Mouse (Mus musculus): Measurements from ENCODE around the gene Kcnd1. TPM values are rescaled to one million over a fixed set of nuclear protein-coding genes. Genes with fewer than 3 reads are reported as not detected.

Kcnd1 gene
- polyA plus RNA-seq, 2 experiments, result 1.7 to 4.1 TPM

DNA sequence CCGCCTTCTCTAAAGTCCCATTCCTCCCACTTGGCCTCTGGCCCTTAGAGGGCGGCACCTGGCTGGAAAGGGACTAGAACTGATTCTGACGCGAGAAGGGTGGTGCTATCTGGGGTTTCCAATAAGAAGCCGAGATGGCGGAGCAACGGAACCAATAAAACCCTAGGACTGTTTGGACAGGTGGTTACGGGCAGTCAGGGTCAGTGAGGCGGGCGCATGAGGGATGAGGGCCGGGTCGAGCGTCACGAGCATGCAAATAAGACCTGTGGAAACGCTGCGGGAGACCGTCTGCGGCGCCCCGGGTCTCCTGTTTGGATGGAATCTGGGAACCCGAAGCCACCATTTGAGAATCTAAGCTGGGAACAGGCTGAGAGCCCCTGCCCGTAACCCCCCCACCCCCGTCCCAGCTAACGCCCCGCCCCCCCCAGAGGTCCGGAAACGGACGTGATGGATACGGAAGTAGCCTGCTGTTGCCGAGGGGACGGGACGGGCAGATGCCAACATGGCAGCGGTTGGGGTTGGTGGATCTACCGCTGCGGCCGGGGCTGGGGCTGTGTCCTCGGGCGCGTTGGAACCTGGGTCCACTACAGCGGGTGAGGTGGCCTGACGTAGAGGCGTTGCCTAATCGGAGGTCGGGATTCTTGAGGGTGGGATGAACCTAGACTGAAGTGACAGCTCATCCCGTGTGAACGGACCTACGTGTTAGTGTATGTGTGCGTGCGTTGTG, 61.9 kb downstream of the Kcnd1 start, which contains the start of gene Slc35a2:
Slc35a2 (plus strand) TSS at position 188 of the 727 bp plus-strand sequence.
- TF ChIP-seq POLR2A (IDR thresholded peaks at IDR 0.05; ENCODE audit: borderline replicate concordance, extremely low read depth, insufficient read depth, insufficient read length), result peak; percentile 44; the same call in 1 of the 2 replicates
- WGBS, result 20% methylated on average over 41 of the region's 49 CpGs
- H3K9ac ChIP-seq (ENCODE audit: low read depth, low read length, severe bottlenecking), result peak within 1 kb of the TSS; percentile 49

More for the DNA sequence above, 61.9 kb downstream of the Kcnd1 start, which contains the start of gene Slc35a2:
- DNase-seq (ENCODE audit: low spot score), result peak; percentile 84
- ATAC-seq (ENCODE audit: low FRiP score, low read depth), result peak; percentile 91
- peak within 1 kb of the TSS; percentile 63 for H3K27ac ChIP-seq (replicated peaks; ENCODE audit: low read depth, low read length)
- no peaks in the 10 kb centered on the region for H3K9me3 ChIP-seq (ENCODE audit: control insufficient read depth, low read length)
- peak within 1 kb of the TSS; percentile 46 for H3K4me2 ChIP-seq (replicated peaks; ENCODE audit: low read depth, low read length, severe bottlenecking)
- H3K36me3 ChIP-seq (ENCODE audit: control insufficient read depth, insufficient read depth, low read length), result no peaks in the 10 kb centered on the region
- no peaks in the 10 kb centered on the region for H3K4me1 ChIP-seq (ENCODE audit: control insufficient read depth, insufficient read depth, low read length)
- peak within 1 kb of the TSS; percentile 53 for H3K4me3 ChIP-seq (replicated peaks; ENCODE audit: low read length)
- no peaks in the 10 kb centered on the region for H3K27me3 ChIP-seq (ENCODE audit: control insufficient read depth, insufficient read depth, low read length)

MicroRNAs within 50 kb of the gene (microRNA counts, 519-probe panel; counts per million panel counts)
- 2,502 counts per million, percentile 42 among the panel's probes with 10 or more counts for microRNA mmu-miR-1198

Small RNA genes lying within 50 kb of the gene (microRNA-seq; reads per million reads assigned to microRNA genes)
- 18.8 reads per million, percentile 29 among the genes with 10 or more reads in this experiment for gene Mir1198

Other genes starting within 250 kb of the Kcnd1 start
- gene Foxp3, start 248.6 kb upstream of the Kcnd1 start, polyA plus RNA-seq (2012; rRNA removed), result 0.03 and 0.04 TPM in 2 replicates
- not detected in 2 replicates for gene Foxp3, start 248.6 kb upstream of the Kcnd1 start, polyA plus RNA-seq (2014; fragmentation: Nextera tagmentation; extraction: Ambion mirVana)
- gene Ppp1r3f, start 248.0 kb upstream of the Kcnd1 start, polyA plus RNA-seq (2012; rRNA removed), result 6.0 and 6.4 TPM in 2 replicates
- gene Ppp1r3f, start 248.0 kb upstream of the Kcnd1 start, polyA plus RNA-seq (2014; fragmentation: Nextera tagmentation; extraction: Ambion mirVana), result 1.4 and 1.5 TPM in 2 replicates
- gene Ccdc22, start 216.8 kb upstream of the Kcnd1 start, polyA plus RNA-seq (2012; rRNA removed), result 23.5 and 26.8 TPM in 2 replicates
- gene Ccdc22, start 216.8 kb upstream of the Kcnd1 start, polyA plus RNA-seq (2014; fragmentation: Nextera tagmentation; extraction: Ambion mirVana), result 27.1 and 27.2 TPM in 2 replicates
- gene Cacna1f, start 215.2 kb upstream of the Kcnd1 start, polyA plus RNA-seq (2012; rRNA removed), result 0.04 TPM in 1 of 2 replicates, not detected in the other
- gene Cacna1f, start 215.2 kb upstream of the Kcnd1 start, polyA plus RNA-seq (2014; fragmentation: Nextera tagmentation; extraction: Ambion mirVana), result 0.04 TPM in 2 replicates
- gene Syp, start 183.8 kb upstream of the Kcnd1 start, polyA plus RNA-seq (2012; rRNA removed), result 2.0 and 2.1 TPM in 2 replicates
- gene Syp, start 183.8 kb upstream of the Kcnd1 start, polyA plus RNA-seq (2014; fragmentation: Nextera tagmentation; extraction: Ambion mirVana), result 0.51 and 0.72 TPM in 2 replicates
- gene Prickle3, start 165.0 kb upstream of the Kcnd1 start, polyA plus RNA-seq (2012; rRNA removed), result 23.4 and 27.5 TPM in 2 replicates
- 9.5 and 13.8 TPM in 2 replicates for gene Prickle3, start 165.0 kb upstream of the Kcnd1 start, polyA plus RNA-seq (2014; fragmentation: Nextera tagmentation; extraction: Ambion mirVana)
- gene Plp2, start 150.9 kb upstream of the Kcnd1 start, polyA plus RNA-seq (2012; rRNA removed), result 196 and 259 TPM in 2 replicates
- 190 and 201 TPM in 2 replicates for gene Plp2, start 150.9 kb upstream of the Kcnd1 start, polyA plus RNA-seq (2014; fragmentation: Nextera tagmentation; extraction: Ambion mirVana)
- gene Magix, start 141.0 kb upstream of the Kcnd1 start, polyA plus RNA-seq (2012; rRNA removed), result 0.38 and 0.55 TPM in 2 replicates
- 0.73 and 0.87 TPM in 2 replicates for gene Magix, start 141.0 kb upstream of the Kcnd1 start, polyA plus RNA-seq (2014; fragmentation: Nextera tagmentation; extraction: Ambion mirVana)
- 20.5 and 28.9 TPM in 2 replicates for gene Gpkow, start 125.2 kb upstream of the Kcnd1 start, polyA plus RNA-seq (2012; rRNA removed)
- 37.8 and 43.9 TPM in 2 replicates for gene Gpkow, start 125.2 kb upstream of the Kcnd1 start, polyA plus RNA-seq (2014; fragmentation: Nextera tagmentation; extraction: Ambion mirVana)
- gene Wdr45, start 108.0 kb upstream of the Kcnd1 start, polyA plus RNA-seq (2012; rRNA removed), result 48.6 and 56.5 TPM in 2 replicates
- 20.4 and 25.3 TPM in 2 replicates for gene Wdr45, start 108.0 kb upstream of the Kcnd1 start, polyA plus RNA-seq (2014; fragmentation: Nextera tagmentation; extraction: Ambion mirVana)
- gene Gm45208, start 100.0 kb upstream of the Kcnd1 start, polyA plus RNA-seq (2012; rRNA removed), result 0.50 and 0.85 TPM in 2 replicates
- 0.43 and 0.48 TPM in 2 replicates for gene Gm45208, start 100.0 kb upstream of the Kcnd1 start, polyA plus RNA-seq (2014; fragmentation: Nextera tagmentation; extraction: Ambion mirVana)
- gene Praf2, start 93.8 kb upstream of the Kcnd1 start, polyA plus RNA-seq (2012; rRNA removed), result 83.7 and 91.1 TPM in 2 replicates
- gene Praf2, start 93.8 kb upstream of the Kcnd1 start, polyA plus RNA-seq (2014; fragmentation: Nextera tagmentation; extraction: Ambion mirVana), result 89.4 and 92.0 TPM in 2 replicates
- 25.7 and 38.6 TPM in 2 replicates for gene Ccdc120, start 71.4 kb upstream of the Kcnd1 start, polyA plus RNA-seq (2012; rRNA removed)
- 14.9 and 16.0 TPM in 2 replicates for gene Ccdc120, start 71.4 kb upstream of the Kcnd1 start, polyA plus RNA-seq (2014; fragmentation: Nextera tagmentation; extraction: Ambion mirVana)
- gene Tfe3, start 59.7 kb upstream of the Kcnd1 start, polyA plus RNA-seq (2012; rRNA removed), result 24.4 and 25.3 TPM in 2 replicates
- gene Tfe3, start 59.7 kb upstream of the Kcnd1 start, polyA plus RNA-seq (2014; fragmentation: Nextera tagmentation; extraction: Ambion mirVana), result 22.1 and 22.2 TPM in 2 replicates
- gene Gripap1, start 32.5 kb upstream of the Kcnd1 start, polyA plus RNA-seq (2012; rRNA removed), result 60.2 and 63.0 TPM in 2 replicates
- gene Gripap1, start 32.5 kb upstream of the Kcnd1 start, polyA plus RNA-seq (2014; fragmentation: Nextera tagmentation; extraction: Ambion mirVana), result 31.9 and 32.9 TPM in 2 replicates
- gene Otud5, start 19.1 kb downstream of the Kcnd1 start, polyA plus RNA-seq (2012; rRNA removed), result 71.3 and 76.3 TPM in 2 replicates
- 38.3 and 38.7 TPM in 2 replicates for gene Otud5, start 19.1 kb downstream of the Kcnd1 start, polyA plus RNA-seq (2014; fragmentation: Nextera tagmentation; extraction: Ambion mirVana)
- 9.3 and 11.8 TPM in 2 replicates for gene Pim2, start 56.0 kb downstream of the Kcnd1 start, polyA plus RNA-seq (2012; rRNA removed)
- 4.2 and 4.6 TPM in 2 replicates for gene Pim2, start 56.0 kb downstream of the Kcnd1 start, polyA plus RNA-seq (2014; fragmentation: Nextera tagmentation; extraction: Ambion mirVana)
- gene Slc35a2, start 61.7 kb downstream of the Kcnd1 start, polyA plus RNA-seq (2012; rRNA removed), result 74.0 and 119 TPM in 2 replicates
- 29.1 and 30.0 TPM in 2 replicates for gene Slc35a2, start 61.7 kb downstream of the Kcnd1 start, polyA plus RNA-seq (2014; fragmentation: Nextera tagmentation; extraction: Ambion mirVana)
- 106 and 138 TPM in 2 replicates for gene Pqbp1, start 77.0 kb downstream of the Kcnd1 start, polyA plus RNA-seq (2012; rRNA removed)
- 93.0 and 105 TPM in 2 replicates for gene Pqbp1, start 77.0 kb downstream of the Kcnd1 start, polyA plus RNA-seq (2014; fragmentation: Nextera tagmentation; extraction: Ambion mirVana)
- 50.1 and 57.8 TPM in 2 replicates for gene Timm17b, start 77.1 kb downstream of the Kcnd1 start, polyA plus RNA-seq (2012; rRNA removed)
- 187 and 196 TPM in 2 replicates for gene Timm17b, start 77.1 kb downstream of the Kcnd1 start, polyA plus RNA-seq (2014; fragmentation: Nextera tagmentation; extraction: Ambion mirVana)
- not detected in 2 replicates for gene Gm10491, start 85.5 kb downstream of the Kcnd1 start, polyA plus RNA-seq (2012; rRNA removed)
- not detected in 2 replicates for gene Gm10491, start 85.5 kb downstream of the Kcnd1 start, polyA plus RNA-seq (2014; fragmentation: Nextera tagmentation; extraction: Ambion mirVana)
- not detected in 2 replicates for gene Gm10490, start 87.3 kb downstream of the Kcnd1 start, polyA plus RNA-seq (2012; rRNA removed)
- gene Gm10490, start 87.3 kb downstream of the Kcnd1 start, polyA plus RNA-seq (2014; fragmentation: Nextera tagmentation; extraction: Ambion mirVana), result not detected in 2 replicates
- gene Pcsk1n, start 97.5 kb downstream of the Kcnd1 start, polyA plus RNA-seq (2012; rRNA removed), result 0.93 and 0.95 TPM in 2 replicates
- 0.67 and 1.3 TPM in 2 replicates for gene Pcsk1n, start 97.5 kb downstream of the Kcnd1 start, polyA plus RNA-seq (2014; fragmentation: Nextera tagmentation; extraction: Ambion mirVana)
- 0.05 and 0.10 TPM in 2 replicates for gene Eras, start 106.3 kb downstream of the Kcnd1 start, polyA plus RNA-seq (2012; rRNA removed)
- gene Eras, start 106.3 kb downstream of the Kcnd1 start, polyA plus RNA-seq (2014; fragmentation: Nextera tagmentation; extraction: Ambion mirVana), result not detected in 2 replicates
- 67.3 and 78.8 TPM in 2 replicates for gene Hdac6, start 125.6 kb downstream of the Kcnd1 start, polyA plus RNA-seq (2012; rRNA removed)
- gene Hdac6, start 125.6 kb downstream of the Kcnd1 start, polyA plus RNA-seq (2014; fragmentation: Nextera tagmentation; extraction: Ambion mirVana), result 28.1 and 32.3 TPM in 2 replicates
- gene Gata1, start 155.8 kb downstream of the Kcnd1 start, polyA plus RNA-seq (2012; rRNA removed), result 1.5 and 2.0 TPM in 2 replicates
- 1.3 and 1.6 TPM in 2 replicates for gene Gata1, start 155.8 kb downstream of the Kcnd1 start, polyA plus RNA-seq (2014; fragmentation: Nextera tagmentation; extraction: Ambion mirVana)
- 0.10 TPM in 1 of 2 replicates, not detected in the other for gene Glod5, start 196.2 kb downstream of the Kcnd1 start, polyA plus RNA-seq (2012; rRNA removed)
- not detected in 2 replicates for gene Glod5, start 196.2 kb downstream of the Kcnd1 start, polyA plus RNA-seq (2014; fragmentation: Nextera tagmentation; extraction: Ambion mirVana)